Mouse (Mus musculus): Measurements from ENCODE around the gene Zfp683.

DNA sequence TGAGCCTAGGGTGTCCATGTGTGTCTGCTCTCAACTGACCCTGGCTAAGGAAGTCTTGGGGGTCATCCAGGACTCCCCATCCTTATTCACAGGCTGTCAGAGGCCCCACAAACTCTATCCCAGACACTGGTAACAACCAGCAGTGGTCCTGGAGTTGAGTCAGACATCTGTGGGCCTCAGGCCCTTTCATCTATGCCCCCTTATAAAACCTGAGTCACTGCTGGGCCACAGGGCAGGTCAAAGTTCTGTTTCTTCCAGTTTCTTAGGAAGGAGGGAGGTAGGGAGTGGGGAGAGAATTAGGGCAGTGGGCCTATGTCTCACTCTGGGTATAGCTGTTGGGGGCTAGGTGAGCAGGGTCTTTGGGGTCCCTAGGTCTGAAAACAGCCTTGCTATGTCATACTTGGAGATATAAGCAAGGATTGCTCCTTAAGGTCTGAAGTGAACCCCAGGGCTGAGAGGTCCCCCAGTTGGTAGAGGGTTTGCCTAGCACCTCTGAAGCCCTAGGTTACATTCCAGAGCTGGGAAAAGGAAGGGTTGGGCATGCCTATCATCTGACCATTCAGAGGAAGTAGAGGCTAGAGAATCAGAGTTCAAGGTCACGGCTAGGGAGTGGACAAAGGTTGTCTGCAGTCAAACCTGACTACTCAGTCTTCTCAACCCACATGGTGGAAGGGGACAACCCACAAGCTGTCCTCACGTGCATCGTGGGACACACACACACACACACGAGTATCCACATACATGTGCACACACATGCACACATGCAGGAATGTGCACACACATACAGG lies 15.3 kb downstream of the Zfp683 start:
- TF ChIP-seq CTCF (IDR thresholded peaks at IDR 0.05; ENCODE audit: extremely low read depth, insufficient read depth, low read length) (no peak), POLR2A (IDR thresholded peaks at IDR 0.05; ENCODE audit: extremely low read depth, insufficient read depth, low read length) (no peak)
